Mouse (Mus musculus): Measurements from ENCODE around the gene Pla2r1.

DNA sequence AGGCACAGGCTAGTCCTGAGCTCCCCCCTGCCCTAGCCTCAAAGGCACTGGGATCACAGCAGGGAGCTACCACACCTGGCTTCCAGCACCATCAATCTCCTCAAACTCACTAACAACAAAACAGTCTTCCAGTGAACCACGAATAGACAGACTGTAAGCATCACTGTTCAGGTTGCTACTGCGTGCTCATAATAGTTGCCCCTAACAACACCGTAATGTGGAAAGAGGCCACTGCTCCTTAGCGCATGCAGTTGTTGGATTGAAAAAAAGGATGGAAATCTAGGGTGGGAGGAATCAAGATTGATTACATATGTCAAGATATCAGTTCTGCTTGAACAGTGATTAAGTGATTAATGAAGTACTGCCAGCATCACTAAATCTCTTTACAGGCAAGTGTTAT lies 14.8 kb downstream of the Pla2r1 start:
- TF ChIP-seq EP300 (optimal IDR thresholded peaks at IDR 0.05) (no peak), CTCF (IDR thresholded peaks at IDR 0.05; ENCODE audit: low read depth) (no peak)

Measured in stomach, postnatal 0 days (tissue).